Mouse (Mus musculus): ENCODE measurements around the gene Sema5b.

Gene Sema5b

GRCm38 (mm10) chr16:35630470-35631183, 89.7 kb downstream of the Sema5b start:
- peak; percentile 57 for DNase-seq (ENCODE audit: low read depth, low spot score)

DNA sequence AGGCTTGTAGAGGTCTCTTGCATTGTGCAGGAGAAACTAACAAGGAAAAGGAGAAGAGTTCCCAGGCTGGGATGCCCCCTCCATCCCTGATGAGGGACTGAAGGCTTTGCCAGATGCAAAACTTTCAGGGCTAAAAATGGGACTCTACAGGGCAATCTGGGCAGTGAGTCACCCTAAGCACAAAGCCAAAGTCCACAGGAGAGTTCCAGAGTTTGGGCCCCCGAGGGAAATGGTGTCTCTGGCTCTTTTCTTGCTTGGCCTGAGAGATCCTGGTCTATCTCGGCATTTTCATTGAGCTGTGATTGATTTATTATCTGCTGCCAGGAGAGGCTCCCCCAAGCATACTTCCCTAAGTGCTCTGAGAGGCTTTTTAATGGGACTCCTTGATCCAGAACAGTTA, 92.1 kb downstream of the Sema5b start:
- peak; percentile 79 for DNase-seq (ENCODE audit: low read depth, low spot score)

- no peak for DNase-seq (ENCODE audit: low read depth, low spot score)
Observed at GRCm38 (mm10) chr16:35634971-35635370, 94.0 kb downstream of the Sema5b start.

DNA sequence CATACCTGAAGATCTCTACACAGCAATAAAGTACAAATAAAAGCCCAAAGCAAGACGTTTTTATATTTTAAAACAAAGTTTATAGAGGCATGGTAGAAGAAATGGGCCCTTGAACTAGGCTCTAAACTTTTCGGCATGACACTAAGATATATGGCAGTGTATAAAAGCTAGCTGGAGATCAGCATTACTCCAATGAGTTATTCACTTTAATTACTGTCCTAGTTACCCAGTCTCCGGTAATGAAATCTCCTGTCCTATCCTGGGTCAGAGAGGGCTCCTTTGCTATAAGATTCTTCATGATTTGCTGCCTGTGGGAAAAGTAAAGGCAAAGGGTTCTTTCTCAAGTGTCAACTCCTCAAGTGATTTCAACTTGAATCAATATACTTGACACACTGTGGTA, 98.6 kb downstream of the Sema5b start:
- no peak for DNase-seq (ENCODE audit: low read depth, low spot score)

- DNase-seq (ENCODE audit: low read depth, low spot score), result no peak
Observed at GRCm38 (mm10) chr16:35648862-35649261, 107.9 kb downstream of the Sema5b start.

DNA sequence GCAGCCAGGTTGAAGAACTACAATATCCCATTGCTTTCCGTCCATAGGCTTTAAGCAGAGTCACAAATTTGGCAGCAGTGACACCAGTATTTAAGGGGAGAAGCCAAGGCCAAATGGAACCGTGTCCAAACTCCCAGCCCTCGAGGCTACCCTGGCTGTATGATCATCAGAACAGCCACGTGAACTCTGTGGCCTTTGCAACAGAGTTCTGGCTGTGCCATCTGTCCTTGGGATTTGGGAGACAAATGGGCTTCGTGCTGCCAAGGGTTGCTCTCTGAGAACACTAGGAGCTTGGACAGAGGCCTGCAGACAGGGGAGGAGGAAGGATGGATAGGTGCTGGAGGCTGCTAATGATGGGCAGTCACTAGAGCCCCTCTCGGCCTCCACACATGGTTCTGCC, 111.3 kb downstream of the Sema5b start:
- peak; percentile 47 for DNase-seq (ENCODE audit: low read depth, low spot score)

- DNase-seq (ENCODE audit: low read depth, low spot score), result no peak
Observed at GRCm38 (mm10) chr16:35652706-35653105, 111.8 kb downstream of the Sema5b start.

- no peak for DNase-seq (ENCODE audit: low read depth, low spot score)
Observed at GRCm38 (mm10) chr16:35653951-35654350, 113.0 kb downstream of the Sema5b start.

- no peak for DNase-seq (ENCODE audit: low read depth, low spot score)
Observed at GRCm38 (mm10) chr16:35660222-35660621, 119.3 kb downstream of the Sema5b start.

DNA sequence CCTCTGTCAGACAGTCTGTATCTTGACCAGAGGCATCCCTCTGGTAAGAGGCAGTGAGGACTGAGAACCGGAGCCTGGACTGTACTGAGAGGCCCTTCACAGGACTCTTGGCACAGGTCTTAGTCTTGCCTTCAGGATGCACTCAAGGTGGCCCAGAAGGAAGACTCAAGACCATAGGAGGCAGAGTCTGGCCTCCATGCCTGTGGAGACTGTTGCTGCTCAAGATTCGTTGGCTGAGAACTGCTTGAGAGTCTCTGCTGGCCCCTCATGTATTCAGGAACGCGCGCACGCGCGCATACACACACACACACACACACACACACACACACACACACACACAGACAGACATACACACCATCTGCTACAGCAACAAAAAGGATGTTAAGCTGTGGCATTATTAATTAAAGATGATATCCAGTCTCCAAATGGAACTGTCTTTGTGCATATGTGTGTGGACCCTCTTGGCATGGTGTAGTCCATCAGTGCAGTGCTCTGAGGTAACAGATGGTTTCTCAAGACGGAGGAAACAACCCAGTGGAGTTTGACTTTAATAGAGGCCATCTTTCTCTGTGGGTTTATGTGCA, 123.0 kb downstream of the Sema5b start:
- DNase-seq (ENCODE audit: low read depth, low spot score), result no peak

GRCm38 (mm10) chr16:35664847-35665246, 123.9 kb downstream of the Sema5b start:
- no peak for DNase-seq (ENCODE audit: low read depth, low spot score)

GRCm38 (mm10) chr16:35677511-35678113, 136.7 kb downstream of the Sema5b start:
- DNase-seq (ENCODE audit: low read depth, low spot score), result no peak

- peak; percentile 25 for DNase-seq (ENCODE audit: low read depth, low spot score)
Observed at GRCm38 (mm10) chr16:35678476-35678875, 137.5 kb downstream of the Sema5b start.

- no peak for DNase-seq (ENCODE audit: low read depth, low spot score)
Observed at GRCm38 (mm10) chr16:35681327-35682108, 140.6 kb downstream of the Sema5b start.

DNA sequence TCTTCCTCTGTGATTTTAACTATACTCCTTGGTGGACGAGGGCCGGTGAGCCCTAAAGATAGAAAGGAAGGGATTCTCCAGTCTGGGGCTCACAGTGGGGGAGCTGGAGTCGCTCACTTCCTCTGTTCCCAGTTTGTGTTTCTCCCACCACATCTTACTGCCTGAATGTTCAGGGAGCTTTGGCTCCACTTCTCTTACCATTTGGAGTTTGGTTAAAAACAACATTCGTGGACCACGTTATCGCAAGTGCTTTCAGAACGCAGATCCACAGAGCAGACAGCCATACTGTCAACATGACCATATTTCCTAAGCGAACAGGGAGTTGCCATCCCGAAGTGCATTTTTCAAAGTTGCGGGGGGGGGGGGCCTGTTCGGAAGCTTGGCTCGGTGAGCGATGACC, 144.1 kb downstream of the Sema5b start:
- DNase-seq (ENCODE audit: low read depth, low spot score), result no peak

GRCm38 (mm10) chr16:35686491-35686890, 145.5 kb downstream of the Sema5b start:
- DNase-seq (ENCODE audit: low read depth, low spot score), result peak; percentile 31

GRCm38 (mm10) chr16:35691606-35692005, 150.7 kb downstream of the Sema5b start:
- DNase-seq (ENCODE audit: low read depth, low spot score), result no peak

GRCm38 (mm10) chr16:35694250-35694846, 153.4 kb downstream of the Sema5b start:
- no peak for DNase-seq (ENCODE audit: low read depth, low spot score)

GRCm38 (mm10) chr16:35696103-35696502, 155.2 kb downstream of the Sema5b start:
- DNase-seq (ENCODE audit: low read depth, low spot score), result no peak

- DNase-seq (ENCODE audit: low read depth, low spot score), result no peak
Observed at GRCm38 (mm10) chr16:35701823-35702222, 160.9 kb downstream of the Sema5b start.

DNA sequence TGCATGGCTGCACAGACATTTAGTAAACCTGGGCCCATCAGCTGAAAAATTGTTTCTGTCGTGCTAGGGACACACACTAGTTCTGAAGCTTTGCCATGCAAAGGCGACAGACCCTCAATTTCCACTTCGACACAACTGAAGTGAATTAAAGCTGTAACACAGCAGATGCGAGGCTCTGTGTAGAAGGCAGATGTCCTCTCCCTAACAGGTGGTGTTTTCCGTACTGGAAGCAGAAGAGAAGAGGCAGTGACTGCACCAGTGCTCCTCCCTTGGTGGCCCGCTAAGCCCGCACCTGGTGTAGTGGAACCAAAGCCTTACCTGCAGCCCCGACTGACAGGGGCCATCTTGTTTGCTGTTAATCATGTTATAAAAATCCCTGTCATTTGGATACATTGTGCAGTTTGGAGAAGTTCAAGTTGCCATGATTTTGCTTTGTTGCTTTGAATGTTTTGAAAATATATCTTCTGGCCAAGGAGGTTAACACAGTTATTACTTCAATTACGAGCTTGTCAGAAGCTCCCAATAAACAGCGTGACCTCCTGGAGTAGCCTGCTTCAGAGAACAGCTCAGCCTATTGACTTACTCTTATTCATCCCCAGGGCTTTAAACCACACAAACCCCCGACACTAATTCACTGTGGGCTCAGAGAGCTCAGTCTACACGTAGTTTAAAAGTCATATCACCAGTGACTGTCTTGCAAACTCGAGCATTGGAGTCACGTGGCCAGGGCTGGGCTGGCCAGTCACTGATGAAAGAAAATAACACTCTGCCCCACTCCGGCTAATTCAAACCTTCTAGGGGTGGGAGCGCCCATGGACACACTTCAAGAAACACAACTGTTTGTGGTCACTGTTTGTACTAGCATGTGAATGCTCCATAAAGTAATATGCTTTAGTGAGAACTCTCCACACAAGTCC, 163.1 kb downstream of the Sema5b start:
- DNase-seq (ENCODE audit: low read depth, low spot score), result no peak
